Mouse (Mus musculus) NIH3T3 (cell line): ENCODE data around the gene Trib3.

Experiments
- DNase-seq: peaks from one replicate; pipeline ENCODE4 v3.0.0-alpha.2; 2012; ENCODE audit warnings: low read depth

Trib3 gene

DNA sequence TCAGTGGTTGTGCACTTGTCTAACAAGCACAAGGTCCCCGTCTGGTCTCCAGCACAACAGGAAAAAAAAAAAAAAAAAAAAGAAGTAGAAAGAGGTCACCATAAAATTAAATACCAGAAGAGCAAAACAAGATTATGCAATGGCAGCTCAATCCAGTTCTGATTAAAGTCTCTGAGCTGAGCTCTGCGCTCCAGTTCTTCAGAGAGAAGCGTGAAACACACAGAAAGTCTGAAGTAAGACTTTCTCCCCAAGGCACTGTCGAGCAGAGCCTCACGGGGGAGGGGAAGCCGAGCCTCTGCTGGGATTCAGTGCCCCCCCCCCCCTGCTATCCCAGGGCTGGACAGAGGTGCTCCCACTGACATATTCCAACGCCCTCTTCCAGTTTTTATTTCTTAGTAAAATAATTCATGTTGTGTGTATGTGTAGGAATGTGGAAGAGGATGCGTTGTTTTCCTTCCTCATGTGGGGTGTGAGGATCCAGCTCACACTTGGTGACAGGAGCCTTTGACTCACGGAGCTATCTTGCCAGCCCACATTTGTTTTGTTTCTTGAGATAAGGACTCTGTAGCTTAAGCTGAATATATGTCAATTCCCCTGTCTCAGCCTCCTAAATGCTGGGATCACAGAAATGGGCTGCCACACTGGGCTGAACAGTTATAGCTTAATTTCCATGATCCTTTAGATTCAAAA, 3.1 kb upstream of the Trib3 start:
- DNase-seq: peak; percentile 71

DNA sequence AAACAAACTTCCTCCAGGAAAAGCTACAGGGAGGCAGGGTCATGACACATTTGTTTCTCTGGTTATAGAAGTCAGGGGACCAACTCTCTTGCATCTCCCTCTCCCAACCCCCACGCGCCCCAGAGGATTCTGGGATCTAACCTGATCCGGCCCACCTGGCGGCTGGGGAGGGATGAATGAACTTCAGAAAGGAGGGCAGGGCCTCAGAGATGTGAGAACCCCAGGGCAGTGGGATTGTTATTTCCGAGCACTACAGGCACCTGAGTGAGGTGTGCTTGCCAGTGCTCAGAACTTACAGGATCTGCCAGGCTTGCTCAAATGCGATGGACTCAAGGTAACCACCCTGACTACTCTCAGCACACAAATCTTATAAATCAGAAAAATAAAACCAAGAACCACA, 1.6 kb upstream of the Trib3 start:
- no peak for DNase-seq

DNA sequence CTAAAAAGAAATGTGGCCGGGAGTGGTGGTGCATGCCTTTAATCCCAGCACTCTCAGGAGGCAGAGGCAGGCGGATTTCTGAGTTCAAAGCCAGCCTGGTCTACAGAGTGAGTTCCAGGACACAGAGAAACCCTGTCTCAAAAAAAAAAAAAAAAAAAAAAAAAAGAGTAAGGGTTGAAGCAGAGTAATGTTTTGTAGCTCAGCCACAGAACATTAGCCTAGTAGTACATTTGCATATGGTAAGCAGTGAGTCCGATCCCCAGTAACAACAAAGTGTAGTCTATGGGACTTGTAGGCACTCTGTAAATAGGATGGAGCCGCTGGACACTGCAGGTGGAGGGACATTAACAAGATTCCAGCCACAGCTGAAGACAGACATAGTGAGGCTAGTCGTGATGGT, 1.1 kb upstream of the Trib3 start:
- no peak for DNase-seq

DNA sequence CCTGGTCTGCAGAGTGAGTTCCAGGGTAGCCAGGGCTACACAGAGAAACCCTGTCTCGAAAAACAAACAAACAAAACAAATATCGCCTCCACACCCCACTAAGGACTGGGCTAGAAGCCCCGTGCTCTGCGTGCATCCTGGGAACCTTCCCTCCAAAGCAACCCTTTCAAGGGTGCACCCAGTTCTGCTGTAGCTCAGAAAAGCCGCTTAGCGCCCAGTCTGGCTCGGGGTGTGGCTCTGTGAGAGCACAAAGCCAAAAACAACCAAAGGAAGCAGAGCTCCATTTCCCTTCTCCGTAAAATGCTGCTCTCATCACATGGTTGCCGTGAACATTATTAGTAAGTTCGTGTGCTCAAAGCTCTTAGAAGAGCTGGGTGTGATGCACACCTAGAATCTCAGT, 529 bp upstream of the Trib3 start:
- no peak for DNase-seq

DNA sequence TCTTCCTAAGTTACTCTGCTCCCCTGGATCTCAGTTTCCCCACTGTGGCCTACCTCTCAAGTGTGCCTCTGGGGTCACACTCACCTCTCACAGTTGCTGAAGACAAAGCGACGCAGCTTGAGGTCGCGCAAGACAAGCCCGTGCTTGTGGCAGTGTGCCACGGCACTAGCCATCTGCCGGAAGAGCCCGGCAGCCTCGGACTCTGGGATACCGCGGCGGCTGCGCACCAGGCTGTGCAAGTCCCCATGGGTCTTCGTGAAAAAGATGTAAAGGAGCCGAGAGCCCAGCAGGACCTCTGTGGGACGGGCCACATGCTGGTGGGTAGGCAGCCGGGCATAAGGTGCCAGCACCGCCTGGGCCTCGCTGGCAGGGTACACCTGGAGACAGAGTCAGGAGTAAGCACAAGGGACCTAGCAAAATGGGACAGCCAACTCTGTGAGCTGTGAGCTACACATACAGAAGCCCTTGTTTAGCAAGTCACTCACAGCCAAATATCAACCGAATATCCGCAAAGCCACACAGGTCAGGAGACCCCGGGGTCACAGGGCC, 4.1 kb downstream of the Trib3 start:
- DNase-seq: no peak

DNA sequence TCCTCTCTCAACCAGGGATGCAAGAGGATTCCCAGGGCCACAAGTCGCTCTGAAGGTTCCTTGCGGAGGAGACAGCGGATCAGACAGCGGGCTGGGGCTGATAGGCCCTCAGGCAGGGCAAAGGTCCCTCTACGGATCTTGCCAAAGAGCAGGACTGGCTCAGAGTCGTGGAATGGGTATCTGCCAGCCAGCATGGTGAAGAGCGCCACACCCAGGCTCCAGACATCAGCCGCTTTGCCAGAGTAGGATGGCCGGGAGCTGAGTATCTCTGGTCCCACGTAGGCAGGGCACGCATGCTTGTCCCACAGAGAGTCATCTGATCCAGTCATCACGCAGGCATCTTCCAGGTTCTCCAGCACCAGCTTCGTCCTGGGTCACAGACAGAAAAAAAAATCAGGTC, 5.5 kb downstream of the Trib3 start:
- no peak for DNase-seq

DNA sequence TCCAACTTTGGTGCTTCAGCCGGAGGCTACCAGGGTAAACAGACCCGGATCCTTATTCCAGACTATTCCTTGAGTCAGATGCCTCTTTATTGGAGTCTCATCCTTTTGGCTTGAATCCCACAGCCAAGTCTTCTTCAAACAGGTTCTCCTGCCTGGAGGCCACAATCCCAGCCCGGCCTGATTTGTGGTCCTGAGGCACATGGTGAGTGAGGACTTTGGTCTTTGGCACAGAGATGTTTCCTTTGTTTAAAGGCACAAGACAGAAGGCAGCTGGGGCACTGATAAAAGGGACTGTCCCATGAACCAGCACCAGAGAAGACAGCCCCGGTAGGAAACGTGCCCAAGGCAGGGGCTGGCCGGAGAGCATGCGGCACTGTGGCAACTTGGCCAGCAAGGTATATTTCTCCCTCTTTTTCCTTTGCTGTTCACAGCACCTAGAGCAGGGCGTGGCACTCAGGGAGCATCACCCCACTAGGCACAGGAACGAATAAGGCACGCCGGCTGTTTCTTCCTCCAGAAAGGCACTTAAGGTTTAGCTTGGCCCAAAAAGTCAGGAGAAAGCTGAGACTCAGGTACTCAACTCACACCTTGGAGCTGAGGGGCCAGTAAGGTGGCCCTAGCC, 6.1 kb downstream of the Trib3 start:
- no peak for DNase-seq

DNA sequence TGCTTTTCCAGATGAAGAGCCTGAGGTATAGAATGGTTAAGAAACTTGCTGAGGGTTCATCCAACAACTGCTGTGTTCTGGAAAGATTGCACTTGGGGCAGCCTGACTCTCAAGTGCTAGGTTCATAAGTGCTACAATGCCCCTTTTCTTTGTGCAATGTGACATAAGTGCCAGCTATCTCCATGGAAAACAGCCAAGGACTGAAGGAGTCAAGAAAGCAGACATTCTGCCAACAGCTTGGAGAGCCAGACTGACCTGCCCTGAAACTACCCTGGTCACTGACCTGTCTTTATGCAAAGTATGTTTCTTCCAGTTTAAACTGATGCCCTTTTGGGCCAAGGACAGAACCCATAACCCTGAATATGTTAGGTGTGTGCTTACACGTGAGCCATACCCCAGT, 7.0 kb downstream of the Trib3 start:
- no peak for DNase-seq

DNA sequence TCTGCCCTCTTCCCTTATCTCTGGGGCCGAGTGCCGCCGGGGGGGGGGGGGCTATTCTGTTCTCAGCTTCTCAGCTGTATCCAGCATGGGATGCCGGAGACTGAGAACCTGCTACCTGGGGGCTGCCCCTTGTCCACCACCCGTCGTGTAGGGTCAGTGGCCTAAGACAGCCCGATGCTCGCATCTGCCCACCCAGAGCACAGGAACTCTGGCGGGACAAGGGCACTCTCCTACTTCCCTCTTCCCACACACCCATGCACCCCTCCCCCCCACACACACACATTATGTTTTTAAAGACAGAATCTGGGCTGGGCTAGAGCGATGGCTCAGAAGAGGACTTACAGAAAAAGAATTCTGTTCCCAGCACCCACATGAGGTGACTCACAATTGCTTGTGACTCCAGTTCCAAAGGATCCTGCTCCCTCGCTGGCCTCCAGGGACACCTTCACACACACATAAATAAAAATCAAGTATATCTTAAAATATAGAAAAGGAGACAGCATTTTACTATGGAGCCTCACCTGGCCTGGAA, 8.5 kb downstream of the Trib3 start:
- DNase-seq: peak; percentile 60

DNA sequence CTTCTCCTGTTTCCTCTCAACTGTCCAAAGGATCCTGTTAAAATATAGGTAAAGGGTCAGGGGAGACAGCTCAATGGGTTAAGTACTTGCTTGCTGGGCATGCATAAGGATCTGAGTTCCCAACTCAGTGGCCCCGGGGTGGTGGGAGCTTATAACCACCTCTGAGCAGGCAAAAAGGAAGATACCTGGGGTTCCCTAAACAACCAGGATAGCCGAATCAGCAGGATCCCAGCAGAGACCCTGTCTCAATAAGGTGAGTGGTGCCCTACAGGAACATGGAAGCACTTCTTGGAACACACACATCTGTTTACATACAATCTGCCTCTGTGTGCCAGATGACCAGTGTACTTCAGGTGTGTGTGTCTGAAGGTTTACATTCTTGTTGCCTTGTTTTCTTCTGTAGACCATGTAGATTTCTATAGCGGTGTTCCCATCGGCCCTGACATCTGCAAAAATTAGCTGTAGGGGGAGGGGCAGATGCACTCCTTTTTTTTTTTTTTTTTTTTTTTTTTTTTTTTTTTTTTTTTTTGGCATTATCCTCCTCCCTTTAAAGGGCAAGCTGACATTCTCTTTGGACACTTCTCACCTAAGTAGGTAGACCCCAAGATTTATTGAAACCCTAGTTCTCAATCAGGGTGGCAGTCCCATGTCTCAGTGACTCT, 10.4 kb downstream of the Trib3 start:
- no peak for DNase-seq

DNA sequence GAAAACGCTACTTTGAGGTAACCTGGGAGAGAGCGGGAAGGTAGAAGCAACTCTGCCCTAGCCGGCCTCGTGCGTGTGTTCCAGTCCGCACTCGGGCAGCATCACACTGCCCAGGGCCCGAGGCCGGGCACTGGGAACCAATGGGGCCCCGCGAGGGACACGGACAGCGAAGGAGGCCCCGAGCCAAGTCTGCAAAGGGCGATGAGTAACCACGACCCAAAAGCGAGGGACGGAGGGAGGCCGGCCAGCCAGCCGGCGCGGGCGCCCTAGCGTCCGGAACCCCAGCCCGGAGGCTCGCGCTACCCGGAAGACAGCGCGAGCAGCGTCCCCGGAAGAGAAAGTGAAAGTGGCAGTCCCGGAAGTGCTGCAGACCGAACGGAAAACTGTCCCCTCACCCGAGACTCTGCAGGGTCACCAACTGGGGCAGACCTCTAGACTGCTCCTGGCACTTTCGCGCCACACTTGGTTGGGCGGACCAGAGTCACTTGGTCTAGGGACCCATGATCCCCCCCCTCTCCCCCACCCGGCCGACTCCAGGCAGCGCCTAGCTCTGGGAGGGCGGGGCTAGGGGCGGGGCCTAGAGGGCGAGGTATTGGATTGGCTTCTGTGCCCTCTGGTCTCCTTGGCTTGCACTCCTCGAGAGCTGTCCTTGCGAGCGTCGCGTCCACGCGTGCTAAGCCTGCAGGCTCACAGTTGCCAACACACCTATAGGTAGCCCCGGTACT, 11.6 kb downstream of the Trib3 start, which contains the start of gene Rbck1:
Rbck1 (minus strand) TSS at position 553 of the 725 bp plus-strand sequence.
- DNase-seq: peak; percentile 93

DNA sequence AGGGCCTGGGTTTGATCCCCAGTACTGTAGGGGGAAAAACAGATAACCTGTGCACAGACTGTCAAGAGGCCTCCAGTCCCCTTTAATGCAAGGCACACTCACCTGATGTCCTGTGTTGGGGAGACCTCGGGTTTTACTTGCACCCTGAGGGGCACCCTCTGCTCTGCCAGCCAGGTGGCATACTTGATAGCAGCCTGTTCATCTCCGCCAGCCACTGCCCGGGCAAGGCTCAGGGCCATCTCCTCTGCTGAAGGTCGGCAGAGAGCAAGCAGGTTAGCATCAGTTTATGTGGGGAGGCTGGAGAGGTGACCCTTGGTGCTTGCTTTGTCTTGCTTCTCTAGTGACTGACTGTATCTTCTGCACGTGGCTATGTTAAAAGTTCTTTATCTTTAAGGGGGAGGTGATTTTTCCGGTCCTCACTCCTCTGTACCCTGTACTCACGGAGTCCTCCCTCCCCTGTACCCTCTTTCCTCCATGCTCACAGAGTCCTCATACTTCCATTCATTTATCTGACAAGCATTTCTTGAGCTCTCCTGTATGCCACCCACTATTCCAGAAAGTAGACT, 12.9 kb downstream of the Trib3 start:
- no peak for DNase-seq

DNA sequence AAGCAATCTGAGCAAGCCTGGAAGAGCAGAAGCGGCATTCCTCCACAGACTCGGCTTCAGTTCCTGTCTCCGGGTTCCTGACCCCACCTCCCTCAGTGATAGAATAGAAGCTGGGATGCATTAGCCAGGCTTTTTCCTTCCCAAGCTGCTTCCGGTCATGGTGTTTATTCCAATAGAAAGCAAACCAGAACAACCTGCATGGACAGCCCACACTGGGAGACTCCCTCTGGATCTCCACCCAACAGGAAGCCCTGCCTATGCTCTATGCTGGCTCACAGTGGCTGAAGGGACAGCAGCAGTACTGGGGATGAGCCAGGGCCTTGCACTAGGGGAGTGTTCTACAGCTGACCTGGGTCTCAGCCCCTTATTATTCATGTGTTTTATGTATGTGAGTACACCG, 15.9 kb downstream of the Trib3 start:
- DNase-seq: no peak

DNA sequence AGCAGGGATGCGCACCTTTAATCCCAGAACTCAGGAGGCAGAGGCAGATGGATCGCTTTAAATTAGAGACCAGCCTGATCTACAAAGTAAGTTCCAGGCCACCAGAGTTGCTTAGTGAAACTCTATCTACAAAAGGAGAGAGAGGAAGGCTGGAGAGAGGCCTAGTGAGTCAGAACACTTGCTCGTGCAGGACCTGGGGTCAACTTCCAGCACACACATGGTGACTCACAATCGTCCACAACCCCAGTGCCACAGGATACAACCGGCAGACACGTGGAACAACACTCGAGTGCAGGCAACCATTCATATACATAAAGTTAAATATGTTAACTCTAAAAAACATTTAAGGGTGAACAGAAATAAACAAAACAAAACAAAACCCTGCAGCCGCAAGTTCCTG, 17.2 kb downstream of the Trib3 start:
- DNase-seq: peak; percentile 87

DNA sequence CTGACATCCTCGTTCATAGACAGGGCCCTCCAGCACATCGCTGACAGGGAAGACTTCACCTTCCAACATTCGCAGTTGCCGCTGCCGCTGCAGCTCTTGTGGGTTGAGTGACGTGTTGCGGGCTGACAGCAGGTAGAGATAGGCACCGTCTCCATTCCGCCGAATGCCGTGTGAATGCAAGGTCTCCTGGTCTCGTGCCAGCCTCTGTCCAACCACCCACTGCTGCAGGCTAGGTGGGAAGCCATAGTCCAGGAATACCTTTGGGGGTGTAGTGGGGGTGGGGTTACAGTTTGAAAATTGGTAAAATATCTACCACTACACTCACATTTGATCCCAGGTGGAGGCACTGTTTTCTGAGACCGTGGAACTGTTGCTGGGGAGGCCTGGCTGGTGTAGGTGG, 17.7 kb downstream of the Trib3 start:
- DNase-seq: no peak

DNA sequence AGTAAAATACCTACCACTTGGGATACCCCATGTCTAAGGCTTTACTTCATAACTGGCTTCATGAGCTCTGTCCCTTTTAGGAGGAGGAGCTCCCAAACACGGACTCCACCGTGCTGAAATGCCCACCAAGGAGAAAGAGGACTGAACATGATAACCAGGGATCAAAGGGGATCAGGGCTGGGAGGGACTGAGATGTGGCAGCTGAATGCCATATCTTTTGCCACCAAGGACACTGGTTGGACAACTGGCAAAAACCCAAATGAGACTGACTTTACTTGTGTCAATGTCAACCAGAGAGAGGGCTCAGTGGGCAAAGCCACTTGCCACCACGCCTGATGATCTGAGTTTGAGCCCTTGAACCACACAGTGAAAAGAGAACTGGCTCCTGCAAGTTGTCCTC, 19.0 kb downstream of the Trib3 start:
- DNase-seq: no peak

DNA sequence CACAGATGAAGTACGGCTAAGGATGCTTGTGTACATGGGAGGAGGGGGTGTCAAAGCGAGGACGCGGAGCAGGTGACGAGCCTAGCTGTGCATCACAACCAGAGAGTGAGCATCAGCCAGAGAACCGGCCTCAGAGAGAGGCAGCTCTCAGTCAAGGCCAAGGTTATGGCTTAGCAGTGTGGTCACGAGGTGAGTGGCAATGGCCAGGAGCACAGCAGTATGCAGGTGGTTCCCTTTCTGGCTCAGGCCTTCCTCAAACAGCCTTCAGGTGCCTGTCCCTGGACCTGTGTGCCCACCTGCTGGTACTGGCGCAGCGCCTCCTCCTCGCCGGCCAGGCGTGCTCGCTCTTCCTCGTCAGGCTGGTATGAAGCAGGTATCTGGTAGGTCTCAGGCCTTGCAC, 19.9 kb downstream of the Trib3 start:
- DNase-seq: no peak

DNA sequence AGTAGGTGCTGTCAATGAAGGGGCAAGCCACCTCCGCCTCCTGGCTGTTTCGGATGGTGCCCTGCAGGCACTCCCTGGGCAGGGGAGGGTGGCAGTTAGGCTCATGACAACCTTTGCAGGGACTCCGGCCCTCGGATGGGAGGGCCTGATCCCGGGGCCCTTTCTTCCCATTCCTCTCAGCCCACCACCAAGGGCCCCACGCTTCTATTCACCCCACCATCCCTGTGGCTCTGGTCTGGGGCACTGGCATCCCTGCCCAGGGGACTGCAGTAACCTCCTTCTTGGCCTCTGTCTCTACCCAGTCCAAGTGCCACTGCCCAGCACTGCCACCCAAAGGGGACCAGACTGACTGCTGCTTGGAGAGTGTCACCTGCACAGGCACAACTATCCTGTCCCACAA, 21.6 kb downstream of the Trib3 start:
- no peak for DNase-seq

DNA sequence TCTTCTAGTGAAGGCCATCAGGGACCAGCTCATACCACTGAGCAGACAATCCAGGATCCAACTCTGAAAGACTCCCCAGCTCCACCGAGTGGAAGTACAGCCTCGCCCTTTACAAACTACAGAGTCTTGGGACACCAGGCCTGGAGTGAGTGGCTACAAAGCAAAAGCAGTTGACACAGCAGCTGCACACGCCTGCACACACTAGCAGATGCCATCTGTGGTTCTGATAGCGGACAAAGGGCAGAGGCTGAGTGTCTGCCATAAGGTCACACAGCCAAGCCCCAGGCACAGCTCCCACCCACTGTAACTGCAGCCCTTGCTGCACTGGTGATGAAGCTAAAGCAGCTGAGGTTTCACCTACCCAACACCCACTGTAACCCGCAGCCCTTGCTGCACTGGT, 22.3 kb downstream of the Trib3 start:
- no peak for DNase-seq

DNA sequence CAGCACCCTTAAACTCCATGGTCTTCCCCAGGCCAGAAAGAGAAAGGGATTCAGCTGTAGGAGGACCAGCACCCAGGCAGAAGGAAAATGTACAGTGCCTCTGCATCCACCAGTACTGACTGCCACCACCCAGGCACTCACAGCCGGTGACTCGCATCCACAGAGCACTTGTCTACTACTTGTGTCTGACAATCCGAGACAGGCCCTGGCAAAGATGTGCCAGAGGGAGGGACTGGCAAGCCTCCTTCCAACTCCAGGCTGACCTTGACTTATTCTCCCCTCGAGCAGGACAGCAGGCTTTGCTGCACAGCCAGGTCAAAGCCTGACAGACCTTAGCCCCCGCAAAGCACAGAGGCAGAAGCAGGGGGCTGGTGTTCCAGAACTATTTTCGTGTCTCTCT, 26.8 kb downstream of the Trib3 start:
- no peak for DNase-seq

DNA sequence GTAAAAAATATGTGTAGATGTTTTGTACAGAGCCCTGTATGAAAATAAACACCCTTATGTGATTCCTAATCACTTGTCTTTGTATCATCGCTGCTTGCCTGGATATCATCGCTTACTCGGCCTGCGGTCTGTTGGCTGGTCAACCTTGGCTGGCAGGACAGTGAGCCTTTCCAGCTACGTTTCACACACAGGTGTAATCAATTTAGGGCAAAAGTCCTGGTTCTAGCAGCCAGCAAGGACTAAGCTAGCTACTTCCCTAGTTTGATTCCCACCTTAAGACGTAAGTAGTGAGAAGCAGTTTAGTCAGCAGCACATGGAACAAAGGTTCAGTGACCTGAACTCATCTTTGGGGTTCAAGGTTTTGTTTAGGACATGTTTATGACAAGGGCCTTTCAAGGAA, 29.9 kb downstream of the Trib3 start:
- DNase-seq: no peak

DNA sequence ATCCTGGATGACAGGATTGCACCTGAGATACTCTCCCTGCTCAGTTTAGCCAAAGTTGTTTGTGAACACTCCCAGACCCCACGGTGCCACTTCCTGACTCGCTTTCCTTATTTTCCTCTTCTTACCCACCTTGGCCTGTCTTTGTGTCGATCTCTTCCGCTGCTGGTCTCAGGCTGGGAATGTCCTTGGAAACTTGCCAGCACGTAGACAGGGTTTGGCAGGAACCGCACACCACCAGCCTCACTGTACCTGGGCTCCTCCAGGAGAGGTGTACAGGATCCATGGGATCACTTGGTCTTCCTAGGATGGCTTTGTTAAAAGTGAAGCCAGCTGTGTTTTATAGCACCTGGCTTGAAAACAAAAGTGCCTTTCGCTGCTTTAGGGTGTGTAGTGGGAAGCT, 30.8 kb downstream of the Trib3 start:
- DNase-seq: no peak
